Mouse (Mus musculus) embryonic fibroblast, embryonic 13.5 days (primary cell): ENCODE data around the gene Lman2l. TPM values are rescaled to one million over a fixed set of nuclear protein-coding genes. Genes with fewer than 3 reads are reported as not detected.

ENCODE experiments used
- H3K27ac ChIP-seq: 2 replicates; pipeline ENCODE4 v1.5.1; 2012; ENCODE audit warnings: low read length, control low read depth, inconsistent platforms; ENCODE audit not compliant: insufficient read depth
- H3K4me1 ChIP-seq: 2 replicates; pipeline ENCODE4 v1.6.1; 2011; ENCODE audit warnings: low read length; ENCODE audit not compliant: control insufficient read depth, insufficient read depth
- H3K4me3 ChIP-seq: 2 replicates; pipeline ENCODE4 v1.5.1; 2011; ENCODE audit warnings: mild to moderate bottlenecking, control low read depth, low read length; ENCODE audit not compliant: insufficient read depth
- CTCF ChIP-seq: IDR thresholded peaks from 2 replicates; pipeline ENCODE4 v1.5.1; 2011; ENCODE audit warnings: mild to moderate bottlenecking, control low read depth, low read length, moderate library complexity, borderline replicate concordance; ENCODE audit not compliant: insufficient read depth
- POLR2A ChIP-seq: IDR thresholded peaks from 2 replicates; pipeline ENCODE4 v1.6.1; 2011; ENCODE audit warnings: low read depth, mild to moderate bottlenecking, control low read depth, low read length, moderate library complexity
- polyA plus RNA-seq: library from polyadenylated mRNA; stranded (reverse); fragments of >200 nt; gene quantifications from 2 replicates; pipeline ENCODE4 v1.2.4, GENCODE M21; 2011; ENCODE audit warnings: low read depth; ENCODE audit not compliant: missing spikeins, insufficient read length

Gene Lman2l
- polyA plus RNA-seq, 1 experiment, result 25.9 TPM

DNA sequence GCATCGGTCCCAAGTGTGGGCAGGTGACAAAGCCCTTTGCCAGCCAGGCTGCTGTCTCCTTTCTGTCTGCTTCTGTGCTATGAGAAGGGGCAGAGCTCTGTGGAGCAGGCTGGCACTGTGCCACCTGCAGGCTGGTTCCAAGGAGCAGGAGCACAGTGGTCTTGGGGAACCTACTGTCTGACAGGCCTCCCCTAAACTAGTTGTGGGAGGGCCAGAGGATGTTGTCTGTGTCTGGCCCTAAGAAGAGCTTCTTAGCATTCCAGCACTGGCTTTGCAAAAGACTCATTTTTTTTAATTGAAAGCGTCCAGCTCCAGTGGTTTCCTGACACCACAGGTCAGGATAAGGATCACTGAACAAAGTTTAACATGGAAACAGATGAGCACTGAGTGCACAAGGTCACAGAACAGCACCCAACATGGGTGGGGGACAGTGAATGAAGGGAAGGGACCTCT is 33.3 kb upstream of the Lman2l start:
- H3K4me1 ChIP-seq, result peaks cover 13% of the 10 kb centered on the region
- no peak overlapping the region for H3K27ac ChIP-seq
- no peak for TF ChIP-seq POLR2A
- H3K4me3 ChIP-seq, result no peak overlapping the region

DNA sequence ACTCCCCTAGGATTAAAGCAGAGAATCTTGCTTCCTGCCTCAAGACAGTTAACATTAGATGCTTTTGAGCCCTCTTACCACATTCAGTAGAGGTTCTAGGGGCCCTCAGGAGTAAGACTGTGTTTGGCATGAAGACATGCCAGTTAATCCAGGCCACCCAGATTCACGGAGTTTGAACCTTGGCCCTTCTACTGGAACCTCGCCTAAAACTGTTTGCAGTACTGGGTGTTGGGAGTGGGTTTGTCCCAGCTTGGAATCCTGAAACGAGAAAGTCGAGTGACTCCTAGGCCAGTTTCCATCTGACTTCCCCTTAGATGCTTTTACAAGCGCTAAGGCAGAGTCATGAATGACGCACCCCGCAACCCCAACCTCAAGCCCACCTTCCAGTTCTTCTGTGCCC is 31.4 kb upstream of the Lman2l start:
- peaks cover 20% of the 10 kb centered on the region for H3K4me1 ChIP-seq

DNA sequence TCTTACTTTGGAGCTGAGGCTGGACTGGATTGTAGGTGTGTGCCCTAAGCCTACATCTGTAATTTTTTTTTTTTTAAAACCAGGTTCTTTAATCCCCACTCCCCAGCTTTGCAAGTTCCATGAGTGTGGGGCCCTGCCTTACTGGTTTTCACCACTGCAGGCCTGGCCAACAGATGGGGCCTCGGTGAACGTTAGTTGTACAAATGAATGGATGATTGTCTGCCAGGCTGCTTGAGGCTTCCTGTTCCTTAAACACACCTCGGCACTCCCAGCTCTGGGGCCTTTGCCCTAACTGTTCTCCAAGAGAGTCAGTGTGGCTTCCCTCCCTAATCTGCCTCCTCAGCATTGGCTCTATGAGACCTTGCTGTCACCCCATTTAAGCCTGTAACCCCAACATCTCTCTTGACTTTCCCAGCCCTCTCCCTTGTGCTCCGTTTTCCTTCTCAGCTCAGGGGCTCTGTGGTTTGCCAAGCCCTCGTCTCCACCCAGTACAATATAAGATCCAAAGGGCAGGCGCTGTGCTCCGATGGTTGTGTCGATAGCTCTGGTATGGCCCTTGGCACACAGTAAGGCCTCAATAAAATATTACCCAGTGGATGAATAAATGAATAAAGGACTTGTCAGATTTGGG is 30.5 kb upstream of the Lman2l start:
- TF ChIP-seq CTCF (no peak), POLR2A (no peak)
- H3K27ac ChIP-seq, result peak overlapping the region; percentile 9; the same call in 1 of the 2 replicates
- peaks cover 20% of the 10 kb centered on the region for H3K4me1 ChIP-seq
- H3K4me3 ChIP-seq, result peak overlapping the region; percentile 59; the same call in 1 of the 2 replicates

More for the DNA sequence above, 31.4 kb upstream of the Lman2l start:
- TF ChIP-seq POLR2A (no peak), CTCF (no peak)
- Histone ChIP-seq H3K27ac (0 out of 2 replicates have a peak overlapping the region, but pooled peaks have one; percentile 5), H3K4me3 (no peak overlapping the region)

DNA sequence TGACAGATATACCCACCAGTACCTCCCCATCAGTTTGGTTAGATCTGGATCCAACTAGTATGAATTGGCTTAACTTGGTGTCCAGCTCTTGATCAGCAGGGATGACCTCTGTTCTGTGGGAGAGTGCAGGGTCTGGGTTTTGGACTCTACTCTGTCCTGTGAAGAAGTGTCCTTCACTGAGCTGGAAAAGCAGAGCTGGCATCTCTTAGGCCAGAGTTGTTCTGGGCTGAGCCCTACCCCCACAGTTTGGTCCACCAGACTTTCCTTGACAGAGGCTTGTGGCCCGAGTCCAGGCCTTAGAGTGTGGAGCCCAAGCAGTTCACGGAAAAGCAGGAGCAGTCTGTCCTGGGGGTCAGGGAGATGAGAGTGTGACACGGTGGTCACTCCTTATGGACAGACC is 29.6 kb upstream of the Lman2l start:
- peaks cover 20% of the 10 kb centered on the region for H3K4me1 ChIP-seq
- no peak overlapping the region for H3K27ac ChIP-seq
- H3K4me3 ChIP-seq, result peak overlapping the region; percentile 59
- TF ChIP-seq CTCF, result no peak
- no peak for TF ChIP-seq POLR2A

DNA sequence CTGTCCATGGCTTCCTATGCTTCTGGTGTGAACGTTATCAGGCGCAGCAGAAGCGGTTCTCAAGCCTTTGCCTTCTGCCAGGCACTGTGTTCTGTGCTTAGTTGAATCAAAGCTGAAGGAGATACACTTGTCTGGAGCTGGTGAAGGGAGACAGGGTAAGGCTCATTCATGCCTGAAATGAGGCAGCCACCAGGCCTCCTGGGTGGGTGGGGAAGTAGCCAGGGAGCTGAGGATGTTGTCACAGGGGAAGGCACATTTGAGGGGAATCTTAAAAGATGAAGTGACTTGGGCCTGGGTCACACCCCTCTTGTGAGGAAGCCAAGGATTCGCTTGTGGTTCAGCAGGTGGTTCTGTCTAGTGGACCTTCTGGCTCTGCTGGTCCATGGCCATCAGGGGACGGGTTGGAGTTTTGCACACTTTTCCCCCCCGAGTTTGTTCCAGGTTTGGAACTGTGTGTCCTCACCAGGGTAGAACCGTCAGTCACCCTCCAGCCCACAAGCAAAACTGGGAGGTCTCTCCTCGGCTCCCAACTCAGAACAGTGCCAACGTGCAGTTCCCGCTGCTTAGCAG is 28.2 kb upstream of the Lman2l start:
- peaks cover 20% of the 10 kb centered on the region for H3K4me1 ChIP-seq

DNA sequence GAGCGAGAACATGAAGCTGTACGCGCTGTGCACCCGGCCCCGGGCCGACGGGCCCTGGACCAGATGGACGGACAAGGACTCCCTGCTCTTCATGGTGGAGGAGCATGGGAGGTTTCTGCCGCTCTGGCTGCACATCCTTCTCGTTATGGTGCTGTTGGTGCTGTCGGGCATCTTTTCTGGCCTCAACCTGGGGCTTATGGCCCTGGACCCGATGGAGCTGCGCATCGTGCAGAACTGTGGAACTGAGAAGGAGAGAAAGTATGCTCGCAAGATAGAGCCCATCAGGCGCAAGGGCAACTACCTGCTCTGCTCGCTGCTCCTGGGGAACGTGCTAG is 27.0 kb upstream of the Lman2l start:
- Histone ChIP-seq H3K27ac (no peak overlapping the region), H3K4me3 (peak overlapping the region; percentile 59), H3K4me1 (peaks cover 20% of the 10 kb centered on the region)
- TF ChIP-seq POLR2A (no peak), CTCF (no peak)

More for the DNA sequence above, 28.2 kb upstream of the Lman2l start:
- Histone ChIP-seq H3K4me3 (peak overlapping the region; percentile 59), H3K27ac (no peak overlapping the region)
- TF ChIP-seq POLR2A, result no peak
- no peak for TF ChIP-seq CTCF

DNA sequence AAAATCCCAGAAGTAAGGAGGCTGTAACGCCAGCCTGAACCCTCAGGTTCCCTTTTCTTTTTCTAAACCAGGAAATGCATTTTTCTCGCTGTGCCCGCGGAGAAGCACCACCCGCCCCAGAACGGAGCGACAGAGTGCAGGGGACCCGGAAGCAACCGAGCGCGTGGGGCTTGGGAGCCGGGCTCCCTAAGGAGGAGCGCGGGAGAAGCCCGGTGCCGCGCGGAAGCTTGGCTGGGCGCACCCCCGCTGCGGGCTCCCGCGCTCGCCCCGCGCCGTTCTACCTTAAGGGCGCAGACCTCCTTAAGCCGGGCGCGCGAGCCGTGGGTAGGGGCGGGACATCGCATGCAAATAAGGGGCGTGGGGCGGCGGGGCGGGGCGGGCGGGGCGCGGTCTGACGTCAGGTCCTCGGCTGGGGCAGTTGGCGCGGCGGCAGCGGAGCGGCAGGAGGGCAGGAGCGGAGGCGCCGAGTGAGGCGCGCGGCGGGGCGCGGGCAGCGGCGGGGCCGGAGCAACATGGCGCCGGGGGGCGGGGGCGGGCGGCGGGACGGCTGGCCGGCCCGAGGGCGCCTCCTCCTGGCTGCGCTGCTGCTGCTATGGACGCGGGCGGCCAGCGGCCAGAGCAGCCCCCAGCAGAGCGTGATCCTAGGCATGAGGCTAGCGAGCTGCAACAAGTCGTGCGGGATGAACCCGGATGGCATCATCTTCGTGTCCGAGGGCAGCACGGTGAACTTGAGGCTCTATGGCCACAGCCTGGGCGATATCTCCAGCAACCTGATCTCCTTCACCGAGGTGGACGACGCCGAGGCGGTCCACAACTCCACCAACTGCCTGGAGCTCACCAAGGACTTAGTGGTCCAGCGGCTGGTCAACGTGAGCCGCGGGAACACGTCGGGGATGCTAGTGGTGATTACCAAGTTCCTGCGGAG is 26.4 kb upstream of the Lman2l start, which contains the start of gene Cnnm4:
Cnnm4 (plus strand) TSS at position 440 of the 925 bp plus-strand sequence.
- H3K4me1 ChIP-seq, result peaks cover 19% of the 10 kb centered on the region
- peak within 1 kb of the TSS; percentile 69 for H3K4me3 ChIP-seq
- TF ChIP-seq CTCF (0 out of 2 replicates have a peak, but pooled peaks have one; percentile 26), POLR2A (peak; percentile 64)
- H3K27ac ChIP-seq, result peak within 1 kb of the TSS; percentile 62

DNA sequence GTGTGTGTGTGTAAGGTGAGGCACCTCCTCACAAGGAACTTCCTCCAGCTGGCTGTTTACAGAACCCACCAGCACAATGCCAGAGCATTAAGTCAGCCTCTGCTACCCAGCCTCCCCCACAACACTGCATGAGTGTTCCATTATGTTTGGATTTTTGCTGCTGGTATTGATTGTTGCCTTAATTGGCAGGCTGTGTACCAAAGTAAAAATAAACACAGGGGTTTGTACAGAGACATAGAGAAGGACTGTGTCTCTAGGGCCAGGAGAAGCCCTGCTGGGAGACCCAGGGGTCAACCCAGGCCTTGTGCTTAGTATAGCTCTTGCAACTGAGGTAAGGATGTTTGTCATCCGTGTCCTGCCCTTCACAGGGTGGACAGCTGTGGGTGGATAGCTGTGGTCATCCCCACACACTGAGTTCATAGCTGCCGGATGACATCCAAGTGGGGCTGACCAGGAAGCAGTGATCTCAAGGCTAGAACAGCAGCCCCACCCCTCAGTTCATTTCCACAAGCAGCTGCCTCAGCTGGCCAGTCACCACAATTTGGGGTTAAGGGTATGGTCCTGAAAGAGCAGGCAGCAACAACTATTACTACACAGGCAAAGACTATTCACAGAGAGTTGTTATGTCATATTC is 24.9 kb upstream of the Lman2l start:
- TF ChIP-seq POLR2A (no peak), CTCF (no peak)
- Histone ChIP-seq H3K4me3 (no peak overlapping the region), H3K27ac (no peak overlapping the region), H3K4me1 (peaks cover 15% of the 10 kb centered on the region)

DNA sequence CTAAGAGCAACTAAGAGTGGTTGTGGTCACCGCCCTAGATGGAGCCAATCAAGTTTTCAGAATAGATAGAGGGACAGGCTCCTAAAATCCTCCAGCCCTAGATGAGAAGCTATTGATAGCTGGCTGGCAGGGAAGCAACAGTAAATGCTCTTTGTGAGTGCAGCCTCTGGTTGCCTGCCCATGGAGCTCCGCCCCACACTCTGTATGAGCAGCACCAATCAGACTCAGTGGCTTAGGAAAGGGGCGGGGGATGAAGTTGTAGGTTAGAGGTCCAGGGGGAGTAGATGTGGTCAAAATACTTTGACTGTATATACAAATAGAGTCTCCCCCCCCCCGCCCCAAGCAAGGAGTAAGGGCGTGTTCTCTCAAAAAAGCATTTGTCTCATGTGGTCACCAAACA is 22.4 kb upstream of the Lman2l start:
- H3K4me1 ChIP-seq, result no peaks in the 10 kb centered on the region; the same call in 1 of the 2 replicates
- H3K27ac ChIP-seq, result no peak overlapping the region
- TF ChIP-seq CTCF (no peak), POLR2A (no peak)
- no peak overlapping the region for H3K4me3 ChIP-seq

DNA sequence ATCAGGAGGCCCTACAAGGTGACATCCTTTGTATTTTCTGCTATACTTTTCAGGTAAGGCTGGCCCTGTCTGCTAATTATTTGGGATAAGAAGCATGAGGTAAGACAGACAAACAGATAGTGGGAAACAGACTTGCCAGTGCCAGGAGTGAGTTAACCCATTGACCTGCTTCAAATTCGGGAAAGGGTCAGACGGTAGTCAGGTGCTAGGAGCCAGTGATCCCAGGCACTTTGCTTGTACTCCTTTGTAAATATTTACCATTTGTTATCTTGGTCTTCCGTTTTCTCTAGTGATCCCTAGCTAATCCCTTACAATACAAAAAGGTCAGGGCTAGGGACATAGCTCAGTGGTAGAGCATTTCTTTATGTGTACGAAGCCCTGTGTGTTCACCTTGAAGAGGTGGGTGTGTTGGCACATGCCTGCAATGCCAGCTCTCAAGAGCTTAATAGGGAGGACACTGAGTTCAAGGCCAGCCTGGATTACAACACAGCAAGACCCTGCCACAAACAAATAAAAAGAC is 20.6 kb upstream of the Lman2l start:
- Histone ChIP-seq H3K4me1 (no peaks in the 10 kb centered on the region; the same call in 1 of the 2 replicates), H3K4me3 (no peak overlapping the region), H3K27ac (no peak overlapping the region)
- no peak for TF ChIP-seq POLR2A
- TF ChIP-seq CTCF, result no peak
